Mouse (Mus musculus) monocyte, adult 5-6 weeks (primary cell): ENCODE data around the gene Vmn1r67. TPM values are rescaled to one million over a fixed set of nuclear protein-coding genes. Genes with fewer than 3 reads are reported as not detected.

Source experiments
- ATAC-seq: fragments of 153-309, 156-312 bp; replicated peaks from 2 replicates; pipeline ENCODE4 v1.8.0; 2017; ENCODE audit warnings: mild to moderate bottlenecking; ENCODE audit not compliant: low TSS enrichment, insufficient number of reproducible peaks, severe bottlenecking, poor library complexity, low FRiP score
- total RNA-seq: library from RNA; stranded (forward); fragments of 200-1000, 200-491, 200-594 nt; gene quantifications from 3 replicates; pipeline ENCODE4 v1.2.3, GENCODE M21; 2017

Gene Vmn1r67
- not detected in 3 replicates for total RNA-seq

DNA sequence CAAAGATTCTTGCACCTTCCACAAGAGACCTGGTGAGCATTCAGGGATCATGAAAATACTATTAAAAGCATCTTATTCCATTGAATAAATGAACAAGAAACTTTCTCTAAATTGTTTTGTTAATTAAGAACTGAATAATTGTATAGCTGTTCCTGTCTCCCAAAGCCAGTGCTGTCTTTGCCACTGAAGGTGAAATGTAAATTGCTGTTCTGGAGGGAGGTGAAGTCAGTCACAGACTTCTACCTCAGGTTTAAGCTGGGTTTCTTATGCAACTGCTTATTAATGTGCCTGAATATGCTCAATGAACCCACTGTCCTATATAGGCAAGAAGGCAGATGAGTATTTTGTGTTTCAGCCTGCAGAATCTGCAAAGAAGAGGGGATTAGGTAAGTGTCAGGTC, at the start of gene Vmn1r67:
TSS of gene Vmn1r67 (plus strand) at position 301 of the 400 bp plus-strand sequence.
- no peak for ATAC-seq

DNA sequence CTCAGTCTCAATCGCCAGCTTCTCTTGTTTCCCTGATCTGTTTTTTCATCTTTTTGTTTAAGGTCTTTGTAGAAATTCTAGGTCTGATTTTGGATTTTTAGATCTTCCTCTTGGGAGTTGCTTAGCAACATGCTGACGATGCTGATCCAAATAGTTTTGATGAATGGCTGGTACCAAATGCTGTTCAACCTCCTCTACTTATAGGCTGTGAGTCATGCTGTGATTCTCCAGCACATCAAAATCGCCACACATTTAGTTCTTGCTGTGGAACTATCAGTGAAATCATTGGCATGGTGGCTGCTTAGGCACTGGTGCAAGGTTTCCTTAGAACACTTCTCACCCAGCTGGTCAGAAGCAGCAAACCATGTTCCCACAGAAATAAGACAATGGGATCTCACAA, 15.0 kb downstream of the Vmn1r67 start:
- ATAC-seq: no peak

GRCm38 (mm10) chr7:10479813-10480212, 36.7 kb downstream of the Vmn1r67 start:
- no peak for ATAC-seq

GRCm38 (mm10) chr7:10480588-10481233, 37.6 kb downstream of the Vmn1r67 start:
- ATAC-seq: no peak

- peak; percentile 31; the same call in 1 of the 2 replicates for ATAC-seq
Measured at GRCm38 (mm10) chr7:10494786-10495521, 51.8 kb downstream of the Vmn1r67 start, which contains the start of gene Zik1. Gene Zik1, minus strand, starts transcription at chr7:10495394.

DNA sequence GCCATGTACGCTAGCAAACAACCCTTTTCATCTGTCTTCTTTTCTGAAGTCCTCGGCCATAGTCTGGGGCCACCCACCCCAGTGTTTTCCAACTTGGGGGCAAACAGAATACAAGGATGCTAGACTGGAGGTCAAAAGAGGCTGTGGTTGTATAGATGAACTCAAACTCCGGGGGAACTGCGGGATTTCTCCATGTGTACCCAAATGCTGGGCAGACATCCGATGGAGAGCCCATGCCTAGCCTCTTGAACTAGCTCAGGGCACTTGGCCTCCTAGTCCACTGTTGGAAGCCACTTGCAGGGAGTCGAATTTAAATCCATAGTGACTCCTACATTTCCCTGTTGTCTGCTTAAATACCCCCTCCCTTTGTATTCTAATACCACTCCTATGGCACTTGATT, 52.4 kb downstream of the Vmn1r67 start:
- ATAC-seq: no peak

Other genes starting within 250 kb of the Vmn1r67 start
- not detected in 3 replicates for gene Vmn1r66, start 165.3 kb upstream of the Vmn1r67 start, total RNA-seq
- gene Zik1, start 52.1 kb downstream of the Vmn1r67 start, total RNA-seq: 0.11 to 0.29 TPM in 2 of 3 replicates, not detected in the other
- 1.6 TPM in 1 of 3 replicates, not detected in the others for gene Vmn1r68, start 115.2 kb downstream of the Vmn1r67 start, total RNA-seq
- gene Vmn1r69, start 170.3 kb downstream of the Vmn1r67 start, total RNA-seq: not detected in 3 replicates
- not detected in 3 replicates for gene Vmn1r70, start 188.2 kb downstream of the Vmn1r67 start, total RNA-seq
- gene Nlrp4b, start 244.5 kb downstream of the Vmn1r67 start, total RNA-seq: not detected in 3 replicates